Mouse (Mus musculus) intestine, embryonic 14.5 days (tissue): ENCODE data around the gene Oaz1. TPM values are rescaled to one million over a fixed set of nuclear protein-coding genes. Genes with fewer than 3 reads are reported as not detected.

ENCODE experiments used
- ATAC-seq: fragments of 200-750 bp; cut with Nextera tagmentation; replicated peaks from 2 replicates; pipeline ENCODE4 v1.8.0; 2017; ENCODE audit warnings: low read depth, moderate number of reproducible peaks, moderate TSS enrichment, moderate library complexity; ENCODE audit not compliant: low FRiP score, low TSS enrichment
- DNase-seq: peaks from one replicate; pipeline ENCODE4 v3.0.0-alpha.2; 2018; ENCODE audit warnings: low spot score
- H3K27ac ChIP-seq: fragments of 300-500 bp; sonication (generic); 2 replicates; pipeline ENCODE4 v1.5.1; 2014; ENCODE audit warnings: low read depth, mild to moderate bottlenecking, control low read depth
- H3K27me3 ChIP-seq: fragments of 300-500 bp; sonication (generic); replicated peaks from 2 replicates; pipeline ENCODE4 v1.6.1; 2014; ENCODE audit warnings: low read length, control low read depth; ENCODE audit not compliant: control insufficient read depth, insufficient read depth
- H3K36me3 ChIP-seq: fragments of 300-500 bp; sonication (generic); 2 replicates; pipeline ENCODE4 v1.6.1; 2014; ENCODE audit warnings: low read length, control low read depth; ENCODE audit not compliant: control insufficient read depth, insufficient read depth
- H3K4me1 ChIP-seq: fragments of 300-500 bp; sonication (generic); replicated peaks from 2 replicates; pipeline ENCODE4 v1.6.1; 2014; ENCODE audit warnings: low read length, control low read depth, mixed read lengths; ENCODE audit not compliant: control insufficient read depth, insufficient read depth
- H3K4me2 ChIP-seq: fragments of 300-500 bp; sonication (generic); 2 replicates; pipeline ENCODE4 v1.6.1; 2014; ENCODE audit warnings: low read length
- H3K4me3 ChIP-seq: fragments of 300-500 bp; sonication (generic); 2 replicates; pipeline ENCODE4 v1.5.1; 2014; ENCODE audit warnings: low read depth, low read length, control low read depth, mixed read lengths
- H3K9ac ChIP-seq: fragments of 300-500 bp; sonication (generic); 2 replicates; pipeline ENCODE4 v1.6.1; 2014; ENCODE audit warnings: mild to moderate bottlenecking, low read length
- H3K9me3 ChIP-seq: fragments of 300-500 bp; sonication (generic); 2 replicates; pipeline ENCODE4 v1.6.1; 2016; ENCODE audit warnings: low read length, control low read depth; ENCODE audit not compliant: control insufficient read depth
- WGBS: fragments of 180-500 bp; shearing (Covaris S2); extraction: QIAGEN DNeasy Blood & Tissue Kit; methylation state at CpG from one replicate; pipeline ENCODE4 v1.1.7; 2014; 5-methylcytosine and 5-hydroxymethylcytosine counted together
- polyA plus RNA-seq: library from polyadenylated mRNA; unstranded; fragments of >200 nt; fragmentation: Nextera tagmentation; extraction: Ambion mirVana; gene quantifications from 2 replicates; pipeline ENCODE4 v1.2.1, GENCODE M21; 2014

Oaz1 gene
- polyA plus RNA-seq, 1 experiment from 2014 or later, result 1,692 TPM

- peaks cover 38% of the 10 kb centered on the region for H3K36me3 ChIP-seq
- 0 out of 2 replicates have a peak, but pooled peaks cover 13% of the 10 kb centered on the region for H3K27me3 ChIP-seq
- H3K27ac ChIP-seq, result peak overlapping the region; percentile 52; the same call in 1 of the 2 replicates
- peak overlapping the region; percentile 34 for H3K9ac ChIP-seq
- H3K4me1 ChIP-seq, result peaks cover 25% of the 10 kb centered on the region
- H3K9me3 ChIP-seq, result no peaks in the 10 kb centered on the region
- DNase-seq (no peak), ATAC-seq (0 out of 2 replicates have a peak, but pooled peaks have one; percentile 5)
- WGBS, result 49% methylated on average over 34 of the region's 34 CpGs
- peak overlapping the region; percentile 83 for H3K4me2 ChIP-seq
- H3K4me3 ChIP-seq, result peak overlapping the region; percentile 41
These were observed 20.0 kb upstream of the Oaz1 start for GRCm38 (mm10) chr10:80806341-80807056.

- Histone ChIP-seq H3K9me3 (no peaks in the 10 kb centered on the region), H3K36me3 (peaks cover 31% of the 10 kb centered on the region), H3K9ac (peak overlapping the region; percentile 34), H3K27me3 (0 out of 2 replicates have a peak, but pooled peaks cover 13% of the 10 kb centered on the region), H3K27ac (peak overlapping the region; percentile 52; the same call in 1 of the 2 replicates), H3K4me2 (peak overlapping the region; percentile 83), H3K4me3 (peak overlapping the region; percentile 41), H3K4me1 (peaks cover 25% of the 10 kb centered on the region)
- WGBS, result 1% methylated on average over 58 of the region's 58 CpGs
- DNase-seq (peak; percentile 84), ATAC-seq (peak; percentile 64)
These were observed 19.3 kb upstream of the Oaz1 start for GRCm38 (mm10) chr10:80807057-80807627.

GRCm38 (mm10) chr10:80808099-80808984, 18.1 kb upstream of the Oaz1 start:
- H3K4me1 ChIP-seq, result peaks cover 25% of the 10 kb centered on the region
- 0 out of 2 replicates have a peak, but pooled peaks cover 13% of the 10 kb centered on the region for H3K27me3 ChIP-seq
- WGBS, result 28% methylated on average over 40 of the region's 40 CpGs
- H3K36me3 ChIP-seq, result peaks cover 19% of the 10 kb centered on the region
- H3K9ac ChIP-seq, result no peak overlapping the region
- no peak for ATAC-seq
- H3K4me2 ChIP-seq, result peak overlapping the region; percentile 83
- no peaks in the 10 kb centered on the region for H3K9me3 ChIP-seq
- DNase-seq, result peak; percentile 65
- H3K4me3 ChIP-seq, result 0 out of 2 replicates have a peak overlapping the region, but pooled peaks have one; percentile 10
- H3K27ac ChIP-seq, result no peak overlapping the region; the same call in 1 of the 2 replicates

- Histone ChIP-seq H3K4me2 (peak overlapping the region; percentile 83), H3K9ac (0 out of 2 replicates have a peak overlapping the region, but pooled peaks have one; percentile 7), H3K27me3 (0 out of 2 replicates have a peak, but pooled peaks cover 13% of the 10 kb centered on the region), H3K9me3 (no peaks in the 10 kb centered on the region), H3K4me1 (peaks cover 25% of the 10 kb centered on the region), H3K27ac (no peak overlapping the region), H3K4me3 (0 out of 2 replicates have a peak overlapping the region, but pooled peaks have one; percentile 10), H3K36me3 (peaks cover 11% of the 10 kb centered on the region)
- ATAC-seq, result no peak
- DNase-seq, result no peak
- 9% methylated on average over 17 of the region's 18 CpGs for WGBS
These were observed 17.3 kb upstream of the Oaz1 start for GRCm38 (mm10) chr10:80808985-80809632.

GRCm38 (mm10) chr10:80810084-80810483, 16.4 kb upstream of the Oaz1 start:
- DNase-seq (no peak), ATAC-seq (no peak)
- Histone ChIP-seq H3K9me3 (no peaks in the 10 kb centered on the region), H3K4me3 (no peak overlapping the region), H3K4me2 (peak overlapping the region; percentile 20), H3K4me1 (peaks cover 25% of the 10 kb centered on the region), H3K36me3 (peaks cover 2% of the 10 kb centered on the region; the same call in 1 of the 2 replicates), H3K27ac (no peak overlapping the region), H3K9ac (no peak overlapping the region), H3K27me3 (0 out of 2 replicates have a peak, but pooled peaks cover 13% of the 10 kb centered on the region)
- WGBS, result 5% methylated on average over 19 of the region's 20 CpGs

DNA sequence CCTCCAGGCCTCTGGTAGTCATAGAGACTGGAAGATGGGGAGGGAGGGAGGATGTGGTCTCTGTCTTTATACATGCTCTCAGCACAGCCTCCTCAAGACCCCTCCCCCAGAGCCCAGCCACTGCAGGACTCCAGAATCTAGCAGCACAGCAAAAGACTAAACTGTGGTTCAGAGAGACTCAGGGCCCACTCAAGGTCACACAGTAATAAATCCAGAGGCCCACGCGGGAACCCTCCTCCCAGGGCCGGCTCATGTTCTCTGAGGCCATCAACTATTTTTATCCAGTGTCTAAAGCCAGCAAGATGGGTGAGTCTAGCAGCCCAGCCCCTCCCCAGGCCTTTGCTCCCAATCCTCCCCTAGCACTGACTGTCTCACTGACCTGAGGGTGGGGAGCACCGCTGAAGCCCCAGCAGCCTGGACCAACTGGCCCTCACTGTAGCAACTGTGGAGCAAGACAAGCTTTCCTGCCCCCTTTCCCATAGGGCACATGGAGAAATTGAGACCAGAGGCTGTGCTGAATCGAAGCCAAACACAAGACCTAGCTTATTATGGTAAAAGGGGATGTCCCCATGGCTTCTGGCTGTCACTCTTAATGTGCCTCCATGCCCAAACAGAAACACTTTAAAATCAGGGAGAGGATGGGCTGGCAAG, 13.9 kb upstream of the Oaz1 start:
- no peak overlapping the region for H3K9ac ChIP-seq
- 50% methylated on average over 5 of the region's 5 CpGs for WGBS
- H3K9me3 ChIP-seq, result no peaks in the 10 kb centered on the region
- H3K27me3 ChIP-seq, result 0 out of 2 replicates have a peak, but pooled peaks cover 13% of the 10 kb centered on the region
- H3K4me3 ChIP-seq, result no peak overlapping the region
- peaks cover 17% of the 10 kb centered on the region for H3K4me1 ChIP-seq
- H3K36me3 ChIP-seq, result no peaks in the 10 kb centered on the region
- DNase-seq (no peak), ATAC-seq (no peak)
- no peak overlapping the region for H3K4me2 ChIP-seq
- H3K27ac ChIP-seq, result no peak overlapping the region

DNA sequence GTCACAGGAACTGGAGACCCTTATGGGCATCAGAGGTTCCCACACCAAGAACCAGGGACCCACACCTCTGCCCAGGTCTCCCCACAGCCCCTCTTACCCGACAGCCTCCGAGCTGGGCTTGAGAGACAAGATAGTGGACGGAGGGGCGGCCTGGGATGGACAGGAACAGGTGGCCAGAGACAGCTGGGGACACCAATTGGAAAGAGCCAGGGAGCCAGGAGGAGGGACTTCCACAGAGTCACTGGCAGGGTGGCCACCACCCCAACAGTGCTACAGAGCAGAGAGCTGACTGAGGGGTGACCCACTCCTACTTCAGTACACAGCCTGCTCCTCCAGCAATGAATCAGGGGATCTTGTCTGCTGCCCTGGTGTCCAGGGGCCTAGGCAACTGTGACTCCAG, 13.1 kb upstream of the Oaz1 start, which contains the start of gene Jsrp1:
Gene Jsrp1 (minus strand): TSS at position 133 of the 400 bp plus-strand sequence.
- no peak within 1 kb of the TSS for H3K4me2 ChIP-seq
- H3K4me3 ChIP-seq, result no peak within 1 kb of the TSS
- ATAC-seq (no peak), DNase-seq (no peak)
- H3K27ac ChIP-seq, result no peak within 1 kb of the TSS
- H3K4me1 ChIP-seq, result peaks cover 8% of the 10 kb centered on the region; the same call in 1 of the 2 replicates
- H3K9ac ChIP-seq, result no peak within 1 kb of the TSS
- H3K9me3 ChIP-seq, result no peaks in the 10 kb centered on the region
- H3K36me3 ChIP-seq, result no peaks in the 10 kb centered on the region
- 0 out of 2 replicates have a peak, but pooled peaks cover 13% of the 10 kb centered on the region for H3K27me3 ChIP-seq
- WGBS, result 78% methylated on average over 4 of the region's 4 CpGs
